Mouse (Mus musculus) brain, embryonic 14.5 days (tissue): Measurements from ENCODE around the gene Psma4. TPM values are rescaled to one million over a fixed set of nuclear protein-coding genes. Genes with fewer than 3 reads are reported as not detected.
"Not testable (repeated sequence)": the region's sequence is repeated elsewhere in the genome, so short reads cannot be mapped to it uniquely, and the experiment has no call there.

Source experiments
- DNase-seq: peaks from one replicate; pipeline ENCODE4 v3.0.0-alpha.2; 2011; ENCODE audit warnings: low read depth
- CTCF ChIP-seq: fragments of 200-500 bp; IDR thresholded peaks from 2 replicates; pipeline ENCODE4 v1.5.1; 2012; ENCODE audit warnings: inconsistent platforms, mild to moderate bottlenecking, moderate library complexity, borderline replicate concordance; ENCODE audit not compliant: insufficient read depth, insufficient read length; ENCODE audit errors: extremely low read depth
- POLR2A ChIP-seq: fragments of 200-500 bp; IDR thresholded peaks from 2 replicates; pipeline ENCODE4 v1.6.1; 2012; ENCODE audit warnings: mild to moderate bottlenecking, inconsistent platforms, borderline replicate concordance; ENCODE audit not compliant: poor library complexity, insufficient read depth, insufficient read length, severe bottlenecking; ENCODE audit errors: extremely low read depth
- polyA plus RNA-seq: library from polyadenylated mRNA; depleted of rRNA; stranded (reverse); fragments of >200 nt; gene quantifications from 2 replicates; pipeline ENCODE4 v1.2.3, GENCODE M21; 2012

Psma4 gene
- polyA plus RNA-seq, 1 experiment: 190 TPM

GRCm38 (mm10) chr9:54942071-54942470 is 8.5 kb upstream of the Psma4 start:
- no peak for TF ChIP-seq CTCF

DNA sequence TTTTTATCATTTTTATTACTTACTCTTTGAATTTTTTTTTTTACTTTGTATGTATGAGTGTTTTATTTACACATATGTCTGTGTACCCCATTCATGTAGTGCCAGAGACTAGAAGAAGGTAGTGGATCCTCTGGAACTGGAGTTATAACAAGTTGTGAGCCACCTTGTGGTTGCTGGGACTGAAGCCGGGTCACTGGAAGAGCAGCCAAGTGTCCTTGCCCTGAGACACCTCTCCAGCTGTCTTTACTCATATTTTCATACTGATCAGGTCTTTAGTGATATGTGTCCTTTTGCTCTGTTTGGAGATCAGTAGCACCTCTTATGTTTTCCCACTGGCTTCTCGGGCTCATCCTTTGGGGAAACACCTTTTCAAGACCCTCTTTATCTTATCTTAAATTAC is 6.1 kb upstream of the Psma4 start:
- TF ChIP-seq POLR2A (no peak), CTCF (no peak)
- no peak for DNase-seq

More at GRCm38 (mm10) chr9:54942071-54942470, 8.5 kb upstream of the Psma4 start:
- DNase-seq: no peak

GRCm38 (mm10) chr9:54946256-54946655 is 4.3 kb upstream of the Psma4 start:
- peak; percentile 48 for DNase-seq
- TF ChIP-seq CTCF (no peak), POLR2A (no peak)

GRCm38 (mm10) chr9:54949465-54949864 is 1.1 kb upstream of the Psma4 start:
- TF ChIP-seq POLR2A: no peak
- no peak for TF ChIP-seq CTCF
- DNase-seq: no peak

GRCm38 (mm10) chr9:54950162-54950561 is 428 bp upstream of the Psma4 start:
- not testable (repeated sequence) for DNase-seq

DNA sequence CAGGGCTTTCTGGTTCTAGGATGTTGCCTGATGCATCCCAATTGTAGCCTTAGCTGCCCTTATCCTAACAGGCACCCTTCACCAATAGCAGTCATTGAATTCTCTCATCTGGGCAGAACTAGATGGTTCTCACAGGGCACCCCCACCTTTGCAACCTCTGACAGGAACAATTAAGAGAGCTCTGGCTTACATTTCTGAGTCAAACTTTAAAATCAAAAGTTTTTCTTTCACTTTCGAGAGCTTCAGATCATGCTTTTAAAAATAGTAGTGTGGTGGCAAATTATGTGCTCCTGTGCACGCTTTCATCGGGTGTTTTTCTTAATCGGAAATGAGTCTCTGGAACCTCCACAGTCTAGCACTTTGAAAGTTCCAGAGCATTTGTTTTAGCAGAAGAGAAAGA is 10.5 kb downstream of the Psma4 start:
- TF ChIP-seq POLR2A: no peak
- TF ChIP-seq CTCF: no peak
- no peak for DNase-seq

DNA sequence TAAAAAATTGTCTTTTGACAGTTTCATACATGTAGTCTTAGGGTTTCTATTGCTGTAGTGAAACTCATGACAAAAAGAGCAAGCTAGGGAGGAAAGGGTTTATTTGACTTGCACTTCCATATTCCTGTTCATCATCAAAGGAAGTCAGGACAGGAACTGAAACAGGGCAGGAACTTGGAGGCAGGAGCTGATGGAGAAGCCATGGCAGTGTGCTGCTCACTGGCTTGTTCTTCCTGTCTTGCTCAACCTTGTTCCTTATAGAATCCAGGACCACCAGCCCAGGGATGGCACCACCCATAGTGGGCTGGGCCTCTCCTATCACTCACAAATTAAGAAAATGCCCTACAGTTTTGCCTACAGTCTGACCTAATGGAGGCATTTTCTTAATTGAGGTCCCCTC is 13.1 kb downstream of the Psma4 start:
- no peak for TF ChIP-seq CTCF
- no peak for TF ChIP-seq POLR2A
- DNase-seq: no peak

GRCm38 (mm10) chr9:54969972-54970637 is 19.5 kb downstream of the Psma4 start:
- no peak for DNase-seq
- TF ChIP-seq CTCF (no peak), POLR2A (no peak)

DNA sequence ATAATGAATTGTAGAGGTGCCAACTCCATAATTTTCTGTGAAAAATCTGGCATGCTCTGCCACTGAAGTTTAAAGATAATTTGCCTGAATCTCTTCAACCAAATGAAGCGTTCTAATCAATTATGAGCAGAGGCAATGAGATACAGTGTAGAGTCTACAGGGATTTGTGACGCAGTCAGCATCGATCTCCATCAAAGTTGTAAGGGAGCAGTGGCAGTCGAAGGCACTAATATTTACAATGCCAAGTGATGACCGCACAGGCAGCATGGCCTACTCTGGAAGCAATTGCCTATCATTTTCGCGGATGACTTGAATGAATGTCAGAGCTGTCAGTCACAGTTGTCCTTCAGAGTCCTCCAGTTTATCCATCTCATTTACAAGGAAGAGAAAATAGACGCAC is 30.1 kb downstream of the Psma4 start, which contains the start of gene Chrna5:
Chrna5 (plus strand) TSS at position 207 of the 400 bp plus-strand sequence.
- TF ChIP-seq POLR2A (no peak), CTCF (no peak)
- DNase-seq: peak; percentile 62

- DNase-seq: peak; percentile 78
- no peak for TF ChIP-seq CTCF
- TF ChIP-seq POLR2A: no peak
These were observed 31.0 kb downstream of the Psma4 start for GRCm38 (mm10) chr9:54981291-54982191.

DNA sequence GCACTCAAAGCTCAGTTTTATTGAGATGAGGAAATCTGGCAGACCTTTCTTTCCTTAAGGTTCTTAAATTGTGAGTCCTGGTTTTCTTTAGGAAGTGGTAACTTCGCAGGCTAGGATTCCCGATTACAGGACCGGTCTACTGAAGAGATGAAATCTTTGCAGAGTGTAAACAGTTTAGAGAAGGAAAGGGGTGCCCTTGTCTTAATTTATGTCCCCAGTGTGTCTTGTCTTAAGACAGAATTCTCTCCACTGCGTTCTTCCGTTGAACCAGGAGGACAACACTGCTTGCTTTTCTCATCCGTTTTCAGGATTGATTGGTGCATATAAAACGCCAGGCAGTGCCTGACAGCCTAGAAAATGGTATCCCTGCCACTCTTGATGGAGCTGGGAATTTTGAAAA is 31.8 kb downstream of the Psma4 start:
- DNase-seq: peak; percentile 11
- TF ChIP-seq POLR2A: no peak
- TF ChIP-seq CTCF: no peak

- no peak for TF ChIP-seq POLR2A
- TF ChIP-seq CTCF: no peak
These were observed 39.8 kb downstream of the Psma4 start for GRCm38 (mm10) chr9:54990362-54990761.

More at GRCm38 (mm10) chr9:54990362-54990761, 39.8 kb downstream of the Psma4 start:
- DNase-seq: no peak
